Mouse (Mus musculus) heart, adult 2 months (tissue): ENCODE measurements around the gene S100b.

Experiments
- CTCF ChIP-seq: fragments of 200-600 bp; IDR thresholded peaks from 2 replicates; pipeline ENCODE4 v1.8.1; 2022; ENCODE audit warnings: antibody characterized with exemption, mild to moderate bottlenecking, moderate library complexity
- POLR2A ChIP-seq: fragments of 200-500 bp; IDR thresholded peaks from 2 replicates; pipeline ENCODE4 v1.6.1; 2011; ENCODE audit warnings: mild to moderate bottlenecking, low read depth, low read length, control low read depth; ENCODE audit not compliant: insufficient read depth

GRCm38 (mm10) chr10:76250870-76251269 is 2.8 kb upstream of the S100b start:
- TF ChIP-seq CTCF, result no peak
- TF ChIP-seq POLR2A, result no peak
